Mouse (Mus musculus) midbrain, embryonic 13.5 days (tissue): Measurements from ENCODE around the gene Dll4. TPM values are rescaled to one million over a fixed set of nuclear protein-coding genes. Genes with fewer than 3 reads are reported as not detected.

Experiments
- ATAC-seq: fragments of 200-750 bp; cut with Nextera tagmentation; 2 replicates; pipeline ENCODE4 v1.8.0; 2017; ENCODE audit warnings: mild to moderate bottlenecking, moderate TSS enrichment, moderate library complexity
- H3K27ac ChIP-seq: fragments of 300-500 bp; sonication (generic); 2 replicates; pipeline ENCODE4 v1.5.1; 2015; ENCODE audit warnings: inconsistent platforms, mild to moderate bottlenecking, moderate library complexity
- H3K27me3 ChIP-seq: fragments of 300-500 bp; sonication (generic); 2 replicates; pipeline ENCODE4 v1.6.1; 2015; ENCODE audit warnings: mild to moderate bottlenecking, inconsistent platforms
- H3K36me3 ChIP-seq: fragments of 300-500 bp; sonication (generic); 2 replicates; pipeline ENCODE4 v1.6.1; 2015; ENCODE audit warnings: mild to moderate bottlenecking, inconsistent platforms
- H3K4me1 ChIP-seq: fragments of 300-500 bp; sonication (generic); replicated peaks from 2 replicates; pipeline ENCODE4 v1.6.1; 2015; ENCODE audit warnings: inconsistent platforms
- H3K4me2 ChIP-seq: fragments of 300-500 bp; sonication (generic); replicated peaks from 2 replicates; pipeline ENCODE4 v1.6.1; 2015; ENCODE audit warnings: moderate library complexity, mild to moderate bottlenecking, inconsistent platforms
- H3K4me3 ChIP-seq: fragments of 300-500 bp; sonication (generic); replicated peaks from 2 replicates; pipeline ENCODE4 v1.5.1; 2015; ENCODE audit warnings: mild to moderate bottlenecking, inconsistent platforms
- H3K9ac ChIP-seq: fragments of 300-500 bp; sonication (generic); replicated peaks from 2 replicates; pipeline ENCODE4 v1.6.1; 2015; ENCODE audit warnings: mild to moderate bottlenecking, inconsistent platforms
- H3K9me3 ChIP-seq: fragments of 300-500 bp; sonication (generic); 2 replicates; pipeline ENCODE4 v1.6.1; 2016; ENCODE audit warnings: mild to moderate bottlenecking, inconsistent platforms
- WGBS: fragments of 180-500 bp; shearing (Covaris S2); methylation state at CpG from one replicate; pipeline ENCODE4 v1.1.7; 2015; 5-methylcytosine and 5-hydroxymethylcytosine counted together
- polyA plus RNA-seq: library from polyadenylated mRNA; unstranded; fragments of >200 nt; fragmentation: Nextera tagmentation; extraction: Ambion mirVana; gene quantifications from 2 replicates; pipeline ENCODE4 v1.2.1, GENCODE M21; 2015

Gene Dll4
- polyA plus RNA-seq, result 5.4 and 5.9 TPM in 2 replicates

DNA sequence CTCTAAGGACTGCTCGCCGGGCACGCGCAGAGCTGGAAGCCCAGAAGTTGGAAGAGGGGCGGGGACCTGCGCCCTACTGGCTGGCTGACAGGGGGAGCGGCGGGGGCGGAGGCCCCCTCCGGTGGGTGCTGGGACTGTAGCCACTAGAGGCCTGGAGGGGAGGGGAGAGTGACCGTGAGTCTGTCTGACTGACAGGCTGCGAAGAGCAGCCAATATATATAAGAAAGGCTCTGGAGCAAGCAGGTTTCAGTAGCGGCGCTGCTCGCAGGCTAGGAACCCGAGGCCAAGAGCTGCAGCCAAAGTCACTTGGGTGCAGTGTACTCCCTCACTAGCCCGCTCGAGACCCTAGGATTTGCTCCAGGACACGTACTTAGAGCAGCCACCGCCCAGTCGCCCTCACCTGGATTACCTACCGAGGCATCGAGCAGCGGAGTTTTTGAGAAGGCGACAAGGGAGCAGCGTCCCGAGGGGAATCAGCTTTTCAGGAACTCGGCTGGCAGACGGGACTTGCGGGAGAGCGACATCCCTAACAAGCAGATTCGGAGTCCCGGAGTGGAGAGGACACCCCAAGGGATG is at the start of gene Dll4:
Gene Dll4, plus strand, starts transcription at position 217 of the 576 bp plus-strand sequence.
- H3K27me3 ChIP-seq, result peaks cover 98% of the 10 kb centered on the region
- H3K36me3 ChIP-seq, result no peaks in the 10 kb centered on the region
- no peaks in the 10 kb centered on the region for H3K9me3 ChIP-seq
- no peak for ATAC-seq
- WGBS, result under 1% methylated on average over 33 of the region's 33 CpGs
- peak within 1 kb of the TSS; percentile 48 for H3K4me3 ChIP-seq
- H3K9ac ChIP-seq, result peak within 1 kb of the TSS; percentile 61
- H3K4me1 ChIP-seq, result peaks cover 80% of the 10 kb centered on the region
- peak within 1 kb of the TSS; percentile 79 for H3K4me2 ChIP-seq
- no peak within 1 kb of the TSS for H3K27ac ChIP-seq

DNA sequence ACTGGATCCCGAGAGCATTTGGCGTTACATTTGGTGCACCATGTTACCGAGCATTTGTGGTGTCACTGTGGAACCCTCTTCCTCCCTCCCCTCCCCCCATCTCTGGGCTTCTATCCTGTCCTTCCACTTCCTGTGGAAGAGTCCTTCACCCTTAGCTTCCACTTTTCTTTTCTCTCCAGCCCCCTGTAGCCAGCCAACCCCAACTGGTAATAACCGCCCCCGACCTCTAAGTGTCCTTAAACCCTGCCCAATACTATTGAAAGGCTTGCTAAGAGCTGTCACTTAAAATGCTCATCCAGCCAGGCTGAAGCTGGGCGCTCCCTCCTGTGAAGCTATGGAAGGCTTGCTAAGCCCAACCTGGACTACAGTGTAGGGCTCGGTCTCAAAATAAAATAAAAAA is 48.7 kb upstream of the Dll4 start:
- no peak for ATAC-seq
- no peaks in the 10 kb centered on the region for H3K36me3 ChIP-seq
- H3K4me3 ChIP-seq, result no peak overlapping the region
- no peaks in the 10 kb centered on the region for H3K9me3 ChIP-seq
- H3K4me2 ChIP-seq, result no peak overlapping the region
- no peaks in the 10 kb centered on the region for H3K4me1 ChIP-seq
- H3K27me3 ChIP-seq, result 0 out of 2 replicates have a peak, but pooled peaks cover 5% of the 10 kb centered on the region
- 84% methylated on average over 7 of the region's 7 CpGs for WGBS
- no peak overlapping the region for H3K27ac ChIP-seq
- no peak overlapping the region for H3K9ac ChIP-seq

DNA sequence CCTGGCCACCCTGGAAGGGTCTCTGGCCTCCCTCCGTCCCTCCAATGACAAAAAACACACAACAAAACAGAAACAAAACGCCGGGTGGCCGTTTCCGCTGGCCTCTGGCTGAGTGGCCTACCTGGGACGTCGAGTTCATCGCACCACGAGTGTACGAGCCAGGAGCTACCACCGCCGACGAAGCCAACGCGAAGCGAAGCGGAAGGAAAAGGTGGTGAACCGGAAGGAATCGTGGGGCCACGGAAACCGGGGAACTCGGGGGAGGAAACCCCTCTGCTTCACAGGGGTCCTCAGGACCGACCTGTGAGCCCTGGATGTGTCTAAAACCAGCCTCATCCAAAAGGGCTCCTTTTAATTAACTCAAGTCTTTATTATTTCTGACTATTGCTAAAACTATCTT is 47.8 kb upstream of the Dll4 start:
- Histone ChIP-seq H3K9me3 (no peaks in the 10 kb centered on the region), H3K4me2 (no peak overlapping the region), H3K27me3 (0 out of 2 replicates have a peak, but pooled peaks cover 5% of the 10 kb centered on the region), H3K4me3 (no peak overlapping the region), H3K9ac (no peak overlapping the region), H3K27ac (no peak overlapping the region), H3K4me1 (no peaks in the 10 kb centered on the region), H3K36me3 (no peaks in the 10 kb centered on the region)
- ATAC-seq, result no peak
- WGBS, result 93% methylated on average over 23 of the region's 23 CpGs

DNA sequence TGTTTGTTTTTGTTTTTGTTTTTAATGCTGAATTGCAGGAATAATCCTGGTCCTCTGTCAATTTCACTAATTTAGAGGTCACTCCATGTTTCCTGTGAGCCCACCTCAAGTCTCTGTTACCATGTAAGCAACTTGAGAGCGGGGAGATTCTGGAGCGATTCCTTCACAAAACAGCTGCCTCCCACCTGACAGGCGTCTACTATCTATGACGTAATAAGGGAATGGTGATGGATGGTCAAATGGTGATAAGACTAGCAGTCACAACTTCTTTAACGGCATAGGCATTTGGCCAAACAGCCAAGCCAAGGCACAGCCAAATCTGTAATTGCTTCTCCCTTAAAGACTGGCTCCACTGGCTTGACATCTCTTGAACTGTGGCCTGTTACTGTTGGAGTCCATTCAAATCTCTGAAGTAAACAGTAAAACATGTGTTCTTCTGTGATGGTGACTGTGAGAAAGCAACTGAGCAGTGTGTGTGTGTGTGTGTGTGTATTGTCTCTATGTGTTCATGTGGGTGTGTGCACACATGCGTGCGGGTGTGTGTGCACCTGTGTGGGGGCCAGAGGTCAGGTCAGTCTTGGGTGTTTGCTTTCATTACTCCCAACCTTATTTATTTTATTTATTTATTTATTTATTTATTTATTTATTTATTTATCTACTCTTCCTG is 43.6 kb upstream of the Dll4 start:
- Histone ChIP-seq H3K4me3 (no peak overlapping the region), H3K4me1 (no peaks in the 10 kb centered on the region), H3K4me2 (no peak overlapping the region), H3K27me3 (no peaks in the 10 kb centered on the region), H3K27ac (no peak overlapping the region), H3K36me3 (no peaks in the 10 kb centered on the region), H3K9me3 (no peaks in the 10 kb centered on the region), H3K9ac (no peak overlapping the region)
- ATAC-seq, result no peak
- WGBS, result 88% methylated on average over 7 of the region's 7 CpGs

DNA sequence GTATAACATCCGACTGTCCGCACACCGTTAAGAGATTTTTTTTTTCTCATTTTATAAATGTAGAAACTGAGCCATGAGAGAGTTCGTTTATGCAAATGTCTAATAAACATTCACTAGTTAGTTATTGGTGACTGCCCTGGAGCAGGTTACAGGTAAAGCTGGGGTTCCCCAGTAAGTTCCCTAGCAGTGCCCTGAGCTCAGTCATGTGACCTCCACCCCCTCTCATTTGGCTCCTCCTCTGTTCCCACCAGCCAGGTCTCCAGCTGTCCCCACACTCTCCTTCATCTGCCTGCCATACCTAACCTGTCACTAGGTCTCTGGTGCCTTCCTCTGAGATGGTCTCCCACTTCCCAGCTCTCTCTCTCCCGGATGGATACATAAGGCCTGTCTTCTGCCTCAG is 38.2 kb upstream of the Dll4 start:
- no peak overlapping the region for H3K9ac ChIP-seq
- peaks cover 15% of the 10 kb centered on the region for H3K36me3 ChIP-seq
- ATAC-seq, result no peak
- 0 out of 2 replicates have a peak overlapping the region, but pooled peaks have one; percentile 94 for H3K4me2 ChIP-seq
- H3K27me3 ChIP-seq, result no peaks in the 10 kb centered on the region
- no peaks in the 10 kb centered on the region for H3K9me3 ChIP-seq
- 90% methylated on average over 5 of the region's 5 CpGs for WGBS
- no peak overlapping the region for H3K27ac ChIP-seq
- H3K4me3 ChIP-seq, result no peak overlapping the region
- peaks cover 15% of the 10 kb centered on the region for H3K4me1 ChIP-seq

DNA sequence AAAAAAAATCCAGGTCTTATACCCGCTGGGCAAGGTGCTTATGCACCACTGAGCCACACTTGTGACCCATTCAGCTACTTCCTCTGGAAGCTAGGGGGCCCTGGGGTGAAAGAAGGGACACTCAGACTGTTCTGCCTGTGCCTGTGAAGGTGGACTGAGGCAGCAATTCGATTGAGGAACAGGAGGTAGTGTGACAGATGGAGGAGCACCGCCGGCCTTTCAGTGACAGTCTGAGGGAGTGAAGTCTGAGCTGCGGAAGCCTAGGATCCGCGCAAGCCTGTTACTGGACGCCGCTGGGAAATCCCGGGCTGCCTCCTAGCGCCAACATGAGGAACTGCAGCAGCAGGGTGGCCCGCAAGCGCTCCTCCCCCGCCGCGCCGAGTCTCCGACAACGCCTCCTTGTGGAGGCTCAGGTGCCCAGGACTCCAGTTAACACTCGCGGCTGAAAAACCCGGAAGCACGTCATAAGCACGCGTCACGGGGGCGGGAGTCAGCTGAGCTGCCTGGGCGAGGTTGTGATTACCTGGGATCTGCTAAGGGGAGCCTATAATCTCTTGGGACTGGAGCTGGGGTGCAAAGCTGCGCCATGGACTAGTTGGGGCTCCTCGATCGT is 37.2 kb upstream of the Dll4 start, which contains the start of gene Vps18:
Gene Vps18, plus strand, starts transcription at position 471 of the 613 bp plus-strand sequence.
- H3K27ac ChIP-seq, result peak within 1 kb of the TSS; percentile 52; the same call in 1 of the 2 replicates
- H3K27me3 ChIP-seq, result no peaks in the 10 kb centered on the region
- WGBS, result 1% methylated on average over 31 of the region's 31 CpGs
- ATAC-seq, result peak; percentile 96
- peak within 1 kb of the TSS; percentile 89 for H3K9ac ChIP-seq
- H3K4me2 ChIP-seq, result peak within 1 kb of the TSS; percentile 94
- H3K4me1 ChIP-seq, result peaks cover 15% of the 10 kb centered on the region
- H3K36me3 ChIP-seq, result peaks cover 25% of the 10 kb centered on the region
- peak within 1 kb of the TSS; percentile 80 for H3K4me3 ChIP-seq
- H3K9me3 ChIP-seq, result no peaks in the 10 kb centered on the region

DNA sequence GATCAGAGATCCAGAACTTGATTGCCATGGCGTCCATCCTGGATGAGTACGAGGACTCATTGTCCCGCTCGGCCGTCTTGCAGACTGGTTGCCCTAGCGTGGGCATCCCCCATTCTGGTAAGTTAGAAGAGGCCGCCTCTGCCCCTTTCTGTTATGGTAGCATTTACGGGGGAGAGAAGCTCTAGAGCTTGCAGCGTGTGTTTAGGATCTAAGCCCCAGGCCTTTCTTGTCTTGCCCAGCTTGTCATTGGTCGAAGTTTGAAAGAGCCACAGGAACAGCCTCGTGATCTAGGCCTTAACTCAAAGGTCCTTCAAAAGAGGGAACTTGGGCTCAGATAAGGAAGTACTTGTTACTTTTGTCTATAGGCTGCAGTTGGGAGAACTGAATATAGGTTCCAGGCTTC is 36.6 kb upstream of the Dll4 start:
- peak overlapping the region; percentile 94 for H3K4me2 ChIP-seq
- H3K4me3 ChIP-seq, result peak overlapping the region; percentile 80
- H3K9me3 ChIP-seq, result no peaks in the 10 kb centered on the region
- H3K27me3 ChIP-seq, result no peaks in the 10 kb centered on the region
- 4% methylated on average over 11 of the region's 11 CpGs for WGBS
- H3K27ac ChIP-seq, result peak overlapping the region; percentile 44; the same call in 1 of the 2 replicates
- ATAC-seq, result peak; percentile 32
- peaks cover 32% of the 10 kb centered on the region for H3K36me3 ChIP-seq
- H3K4me1 ChIP-seq, result peaks cover 15% of the 10 kb centered on the region
- peak overlapping the region; percentile 89 for H3K9ac ChIP-seq

DNA sequence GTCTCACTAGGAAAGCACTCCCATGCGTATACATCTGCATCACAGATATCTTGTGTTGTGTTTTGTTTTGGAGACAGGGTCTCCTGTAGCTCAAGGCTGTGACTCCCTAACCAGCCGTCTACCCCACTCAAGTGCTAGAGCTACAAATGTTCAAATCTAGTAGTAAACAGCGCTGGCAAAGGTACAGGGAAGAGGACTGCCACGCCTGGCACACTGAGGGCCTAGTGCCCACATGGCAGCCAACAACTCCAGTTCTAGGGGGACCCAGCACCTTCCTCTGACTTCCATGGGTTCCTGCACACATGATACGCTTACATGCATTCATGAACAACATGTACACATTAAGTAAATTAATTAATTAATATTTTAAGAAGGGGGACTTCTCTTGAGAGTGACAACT is 33.3 kb upstream of the Dll4 start:
- H3K9ac ChIP-seq, result no peak overlapping the region
- 94% methylated on average over 5 of the region's 5 CpGs for WGBS

DNA sequence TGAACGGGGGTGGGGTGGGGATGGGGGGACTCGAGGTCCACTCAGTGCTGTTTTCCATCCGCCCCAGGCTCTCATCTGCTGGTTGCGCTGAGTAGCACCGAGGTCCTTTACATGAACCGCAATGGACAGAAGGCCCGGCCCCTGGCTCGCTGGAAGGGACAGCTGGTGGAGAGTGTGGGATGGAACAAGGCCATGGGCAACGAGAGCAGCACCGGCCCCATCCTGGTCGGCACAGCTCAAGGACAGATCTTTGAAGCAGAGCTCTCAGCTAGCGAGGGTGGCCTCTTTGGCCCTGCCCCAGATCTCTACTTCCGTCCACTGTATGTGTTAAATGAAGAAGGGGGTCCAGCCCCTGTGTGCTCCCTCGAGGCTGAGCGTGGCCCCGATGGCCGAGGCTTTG is 32.7 kb upstream of the Dll4 start:
- peaks cover 19% of the 10 kb centered on the region for H3K4me1 ChIP-seq
- H3K4me3 ChIP-seq, result no peak overlapping the region
- no peaks in the 10 kb centered on the region for H3K9me3 ChIP-seq
- H3K4me2 ChIP-seq, result no peak overlapping the region
- H3K27ac ChIP-seq, result no peak overlapping the region
- H3K27me3 ChIP-seq, result no peaks in the 10 kb centered on the region
- peaks cover 65% of the 10 kb centered on the region for H3K36me3 ChIP-seq
- no peak overlapping the region for H3K9ac ChIP-seq
- ATAC-seq, result no peak
- WGBS, result 92% methylated on average over 17 of the region's 17 CpGs

More for the DNA sequence above, 33.3 kb upstream of the Dll4 start:
- Histone ChIP-seq H3K4me1 (peaks cover 19% of the 10 kb centered on the region), H3K4me2 (no peak overlapping the region), H3K4me3 (no peak overlapping the region), H3K36me3 (peaks cover 59% of the 10 kb centered on the region), H3K27ac (no peak overlapping the region), H3K9me3 (no peaks in the 10 kb centered on the region), H3K27me3 (no peaks in the 10 kb centered on the region)
- no peak for ATAC-seq

DNA sequence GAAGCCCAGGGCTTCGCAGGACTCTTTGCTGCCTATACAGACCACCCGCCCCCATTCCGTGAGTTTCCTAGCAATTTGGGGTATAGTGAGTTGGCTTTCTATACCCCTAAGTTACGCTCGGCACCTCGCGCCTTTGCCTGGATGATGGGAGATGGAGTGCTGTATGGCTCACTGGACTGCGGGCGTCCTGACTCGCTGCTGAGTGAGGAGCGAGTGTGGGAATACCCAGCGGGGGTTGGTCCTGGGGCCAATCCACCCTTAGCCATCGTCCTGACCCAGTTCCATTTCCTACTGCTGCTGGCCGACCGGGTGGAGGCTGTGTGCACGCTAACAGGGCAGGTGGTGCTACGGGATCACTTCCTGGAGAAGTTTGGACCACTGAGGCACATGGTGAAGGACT is 32.3 kb upstream of the Dll4 start:
- ATAC-seq, result no peak
- Histone ChIP-seq H3K36me3 (peaks cover 69% of the 10 kb centered on the region), H3K4me2 (no peak overlapping the region), H3K27me3 (no peaks in the 10 kb centered on the region), H3K27ac (no peak overlapping the region), H3K4me3 (no peak overlapping the region), H3K9ac (no peak overlapping the region), H3K9me3 (no peaks in the 10 kb centered on the region), H3K4me1 (peaks cover 19% of the 10 kb centered on the region)
- WGBS, result 97% methylated on average over 17 of the region's 17 CpGs

DNA sequence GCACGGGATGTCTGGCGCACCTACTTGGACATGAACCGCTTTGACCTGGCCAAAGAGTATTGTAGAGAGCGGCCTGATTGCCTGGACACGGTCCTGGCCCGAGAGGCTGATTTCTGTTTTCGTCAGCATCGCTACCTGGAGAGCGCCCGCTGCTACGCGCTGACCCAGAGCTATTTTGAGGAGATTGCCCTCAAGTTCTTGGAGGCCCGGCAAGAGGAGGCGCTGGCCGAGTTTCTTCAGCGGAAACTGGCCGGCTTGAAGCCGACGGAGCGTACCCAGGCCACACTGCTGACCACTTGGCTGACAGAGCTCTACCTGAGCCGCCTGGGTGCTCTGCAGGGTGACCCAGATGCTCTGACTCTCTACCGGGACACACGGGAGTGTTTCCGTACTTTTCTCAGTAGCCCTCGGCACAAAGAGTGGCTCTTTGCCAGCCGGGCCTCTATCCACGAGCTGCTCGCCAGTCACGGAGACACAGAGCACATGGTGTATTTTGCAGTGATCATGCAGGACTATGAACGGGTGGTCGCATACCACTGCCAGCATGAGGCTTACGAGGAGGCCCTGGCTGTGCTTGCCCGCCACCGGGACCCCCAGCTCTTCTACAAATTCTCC is 31.7 kb upstream of the Dll4 start:
- WGBS, result 94% methylated on average over 34 of the region's 34 CpGs
- ATAC-seq, result no peak
- Histone ChIP-seq H3K4me3 (no peak overlapping the region), H3K36me3 (peaks cover 75% of the 10 kb centered on the region), H3K4me1 (peaks cover 19% of the 10 kb centered on the region), H3K27me3 (no peaks in the 10 kb centered on the region), H3K9ac (no peak overlapping the region), H3K27ac (no peak overlapping the region), H3K9me3 (no peaks in the 10 kb centered on the region), H3K4me2 (no peak overlapping the region)

DNA sequence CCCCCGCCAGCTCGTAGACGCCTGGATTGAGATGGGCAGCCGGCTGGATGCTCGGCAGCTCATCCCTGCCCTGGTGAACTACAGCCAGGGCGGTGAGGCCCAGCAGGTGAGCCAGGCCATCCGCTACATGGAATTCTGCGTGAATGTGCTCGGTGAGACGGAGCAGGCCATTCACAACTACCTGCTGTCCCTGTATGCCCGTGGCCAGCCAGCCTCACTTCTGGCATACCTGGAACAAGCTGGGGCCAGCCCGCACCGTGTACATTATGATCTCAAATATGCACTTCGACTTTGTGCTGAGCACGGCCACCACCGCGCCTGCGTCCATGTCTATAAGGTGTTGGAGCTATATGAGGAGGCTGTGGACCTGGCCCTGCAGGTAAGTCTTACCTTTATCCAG is 31.2 kb upstream of the Dll4 start:
- 93% methylated on average over 18 of the region's 18 CpGs for WGBS
- Histone ChIP-seq H3K4me1 (peaks cover 14% of the 10 kb centered on the region), H3K9ac (no peak overlapping the region), H3K36me3 (peaks cover 80% of the 10 kb centered on the region), H3K9me3 (no peaks in the 10 kb centered on the region), H3K27me3 (no peaks in the 10 kb centered on the region), H3K27ac (no peak overlapping the region), H3K4me2 (no peak overlapping the region), H3K4me3 (no peak overlapping the region)
- ATAC-seq, result no peak
